Mouse (Mus musculus): ENCODE measurements around the gene Ninj2. TPM values are rescaled to one million over a fixed set of nuclear protein-coding genes. Genes with fewer than 3 reads are reported as not detected.

Ninj2 gene
- polyA plus RNA-seq (2014; fragmentation: Nextera tagmentation; extraction: Ambion mirVana), result not detected in 2 replicates

GRCm38 (mm10) chr6:120093100-120093499 is at the start of gene Ninj2:
Gene Ninj2 (plus strand): TSS chr6:120093350.
- no peak for ATAC-seq (ENCODE audit: insufficient number of reproducible peaks, insufficient read depth, low FRiP score, low read depth)

GRCm38 (mm10) chr6:120045406-120045805 is 47.7 kb upstream of the Ninj2 start:
- Histone ChIP-seq H3K27ac (replicated peaks in 1 of 2; ENCODE audit: control insufficient read depth in 1 of 2, insufficient read depth in 1 of 2, low read depth in 2 of 2, low read length in 2 of 2) (no peak overlapping the region), H3K27me3 (ENCODE audit: control insufficient read depth, insufficient read depth, low read length) (no peaks in the 10 kb centered on the region), H3K36me3 (ENCODE audit: control insufficient read depth, insufficient read depth, low read length) (no peaks in the 10 kb centered on the region), H3K4me3 (ENCODE audit: control insufficient read depth in 1 of 2, insufficient read depth in 1 of 2, low read depth in 1 of 2, low read length in 2 of 2) (no peak overlapping the region), H3K4me1 (ENCODE audit: control insufficient read depth in 2 of 2, insufficient read depth in 2 of 2, low read length in 2 of 2) (no peaks in the 10 kb centered on the region), H3K9ac (ENCODE audit: low read length) (no peak overlapping the region), H3K4me2 (ENCODE audit: low read length) (no peak overlapping the region), H3K9me3 (ENCODE audit: control insufficient read depth, low read length) (no peaks in the 10 kb centered on the region)
- no peak for ATAC-seq (ENCODE audit: insufficient number of reproducible peaks, insufficient read depth, low FRiP score, low read depth)
- 79% methylated on average over 4 of the region's 4 CpGs for WGBS

More at GRCm38 (mm10) chr6:120093100-120093499, at the start of gene Ninj2:
- Histone ChIP-seq H3K9me3 (ENCODE audit: control insufficient read depth, low read length) (no peaks in the 10 kb centered on the region), H3K4me3 (ENCODE audit: control insufficient read depth in 1 of 2, insufficient read depth in 1 of 2, low read depth in 1 of 2, low read length in 2 of 2) (no peak within 1 kb of the TSS), H3K27me3 (ENCODE audit: control insufficient read depth, insufficient read depth, low read length) (no peaks in the 10 kb centered on the region), H3K4me2 (ENCODE audit: low read length) (no peak within 1 kb of the TSS), H3K36me3 (ENCODE audit: control insufficient read depth, insufficient read depth, low read length) (no peaks in the 10 kb centered on the region), H3K4me1 (ENCODE audit: control insufficient read depth in 2 of 2, insufficient read depth in 2 of 2, low read length in 2 of 2) (0 out of 4 replicates have a peak, but pooled peaks cover 0 to 5% of the 10 kb centered on the region in 2 experiments), H3K9ac (ENCODE audit: low read length) (no peak within 1 kb of the TSS), H3K27ac (replicated peaks in 1 of 2; ENCODE audit: control insufficient read depth in 1 of 2, insufficient read depth in 1 of 2, low read depth in 2 of 2, low read length in 2 of 2) (no peak within 1 kb of the TSS)
- WGBS, result 76% methylated on average over 11 of the region's 11 CpGs

GRCm38 (mm10) chr6:120047705-120048292 is 45.4 kb upstream of the Ninj2 start:
- Histone ChIP-seq H3K9me3 (ENCODE audit: control insufficient read depth, low read length) (no peaks in the 10 kb centered on the region), H3K36me3 (ENCODE audit: control insufficient read depth, insufficient read depth, low read length) (no peaks in the 10 kb centered on the region), H3K4me1 (ENCODE audit: control insufficient read depth in 2 of 2, insufficient read depth in 2 of 2, low read length in 2 of 2) (no peaks in the 10 kb centered on the region), H3K9ac (ENCODE audit: low read length) (no peak overlapping the region), H3K27ac (replicated peaks in 1 of 2; ENCODE audit: control insufficient read depth in 1 of 2, insufficient read depth in 1 of 2, low read depth in 2 of 2, low read length in 2 of 2) (no peak overlapping the region), H3K27me3 (ENCODE audit: control insufficient read depth, insufficient read depth, low read length) (no peaks in the 10 kb centered on the region), H3K4me2 (ENCODE audit: low read length) (no peak overlapping the region), H3K4me3 (ENCODE audit: control insufficient read depth in 1 of 2, insufficient read depth in 1 of 2, low read depth in 1 of 2, low read length in 2 of 2) (no peak overlapping the region)
- no peak for ATAC-seq (ENCODE audit: insufficient number of reproducible peaks, insufficient read depth, low FRiP score, low read depth)
- 64% methylated on average over 7 of the region's 7 CpGs for WGBS

DNA sequence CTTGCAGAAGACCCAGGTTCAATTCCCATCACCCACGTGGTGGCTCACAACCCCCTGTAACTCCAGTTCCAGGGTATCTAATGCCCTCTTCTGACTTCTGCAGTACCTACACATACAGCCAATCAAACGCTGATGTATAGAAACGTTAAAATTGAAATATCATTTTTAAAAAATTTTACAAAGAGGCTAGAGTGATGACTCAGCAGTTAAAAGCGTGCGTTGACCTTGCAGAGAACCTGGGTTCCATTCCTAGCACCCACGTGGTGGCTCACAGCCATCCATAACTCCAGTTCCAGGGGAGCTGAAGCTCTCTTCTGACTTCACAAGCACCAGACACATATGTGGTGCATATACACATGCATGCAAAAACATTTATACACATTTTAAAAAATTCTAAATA is 38.7 kb upstream of the Ninj2 start:
- no peaks in the 10 kb centered on the region for H3K36me3 ChIP-seq (ENCODE audit: control insufficient read depth, insufficient read depth, low read length)
- H3K4me2 ChIP-seq (ENCODE audit: low read length), result no peak overlapping the region
- H3K9ac ChIP-seq (ENCODE audit: low read length), result no peak overlapping the region
- H3K27me3 ChIP-seq (ENCODE audit: control insufficient read depth, insufficient read depth, low read length), result no peaks in the 10 kb centered on the region
- no peak overlapping the region for H3K4me3 ChIP-seq (ENCODE audit: control insufficient read depth in 1 of 2, insufficient read depth in 1 of 2, low read depth in 1 of 2, low read length in 2 of 2)
- H3K9me3 ChIP-seq (ENCODE audit: control insufficient read depth, low read length), result no peaks in the 10 kb centered on the region
- peaks cover 0 to 2% of the 10 kb centered on the region in 2 experiments; a peak in 2 of 4 replicates for H3K4me1 ChIP-seq (ENCODE audit: control insufficient read depth in 2 of 2, insufficient read depth in 2 of 2, low read length in 2 of 2)
- H3K27ac ChIP-seq (replicated peaks in 1 of 2; ENCODE audit: control insufficient read depth in 1 of 2, insufficient read depth in 1 of 2, low read depth in 2 of 2, low read length in 2 of 2), result no peak overlapping the region
- WGBS, result 84% methylated on average over 6 of the region's 6 CpGs
- ATAC-seq (ENCODE audit: insufficient number of reproducible peaks, insufficient read depth, low FRiP score, low read depth), result no peak

- Histone ChIP-seq H3K9ac (ENCODE audit: low read length) (no peak overlapping the region), H3K4me2 (ENCODE audit: low read length) (no peak overlapping the region), H3K4me1 (ENCODE audit: control insufficient read depth in 2 of 2, insufficient read depth in 2 of 2, low read length in 2 of 2) (peaks cover 0 to 2% of the 10 kb centered on the region in 2 experiments; a peak in 2 of 4 replicates), H3K4me3 (ENCODE audit: control insufficient read depth in 1 of 2, insufficient read depth in 1 of 2, low read depth in 1 of 2, low read length in 2 of 2) (no peak overlapping the region), H3K27ac (replicated peaks in 1 of 2; ENCODE audit: control insufficient read depth in 1 of 2, insufficient read depth in 1 of 2, low read depth in 2 of 2, low read length in 2 of 2) (no peak overlapping the region; a peak in 1 of 4 replicates), H3K36me3 (ENCODE audit: control insufficient read depth, insufficient read depth, low read length) (no peaks in the 10 kb centered on the region), H3K9me3 (ENCODE audit: control insufficient read depth, low read length) (no peaks in the 10 kb centered on the region), H3K27me3 (ENCODE audit: control insufficient read depth, insufficient read depth, low read length) (no peaks in the 10 kb centered on the region)
- 59% methylated on average over 2 of the region's 2 CpGs for WGBS
- no peak for ATAC-seq (ENCODE audit: insufficient number of reproducible peaks, insufficient read depth, low FRiP score, low read depth)
Measured at GRCm38 (mm10) chr6:120055666-120056540, 37.2 kb upstream of the Ninj2 start.

GRCm38 (mm10) chr6:120062934-120063333 is 30.2 kb upstream of the Ninj2 start:
- WGBS, result 81% methylated on average over 5 of the region's 5 CpGs
- ATAC-seq (ENCODE audit: insufficient number of reproducible peaks, insufficient read depth, low FRiP score, low read depth), result no peak
- no peak overlapping the region for H3K9ac ChIP-seq (ENCODE audit: low read length)
- no peak overlapping the region for H3K27ac ChIP-seq (replicated peaks in 1 of 2; ENCODE audit: control insufficient read depth in 1 of 2, insufficient read depth in 1 of 2, low read depth in 2 of 2, low read length in 2 of 2)
- H3K36me3 ChIP-seq (ENCODE audit: control insufficient read depth, insufficient read depth, low read length), result no peaks in the 10 kb centered on the region
- H3K27me3 ChIP-seq (ENCODE audit: control insufficient read depth, insufficient read depth, low read length), result no peaks in the 10 kb centered on the region
- no peak overlapping the region for H3K4me2 ChIP-seq (ENCODE audit: low read length)
- H3K4me3 ChIP-seq (ENCODE audit: control insufficient read depth in 1 of 2, insufficient read depth in 1 of 2, low read depth in 1 of 2, low read length in 2 of 2), result no peak overlapping the region
- H3K4me1 ChIP-seq (ENCODE audit: control insufficient read depth in 2 of 2, insufficient read depth in 2 of 2, low read length in 2 of 2), result no peaks in the 10 kb centered on the region; a peak in 2 of 4 replicates
- no peaks in the 10 kb centered on the region for H3K9me3 ChIP-seq (ENCODE audit: control insufficient read depth, low read length)

DNA sequence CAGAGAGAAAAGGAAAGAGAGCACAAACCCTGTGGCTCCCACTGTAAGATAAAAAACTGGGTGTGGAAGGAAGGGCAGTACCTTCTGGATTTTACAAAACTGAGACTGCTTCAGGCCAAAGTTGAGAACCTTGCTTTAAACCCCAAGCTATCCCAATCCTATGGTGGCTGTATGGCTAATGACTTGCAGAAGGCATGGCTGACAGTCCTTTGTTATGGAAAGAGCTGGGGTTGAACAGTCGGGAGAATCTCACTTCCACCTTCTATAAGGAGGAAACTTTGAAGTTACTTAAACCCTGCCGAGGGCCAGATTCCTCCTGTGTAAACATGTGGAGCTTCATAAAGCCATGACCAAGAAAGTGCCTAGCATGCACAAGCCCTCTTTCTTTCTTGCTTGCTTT is 28.5 kb upstream of the Ninj2 start:
- no peaks in the 10 kb centered on the region for H3K9me3 ChIP-seq (ENCODE audit: control insufficient read depth, low read length)
- no peaks in the 10 kb centered on the region; a peak in 1 of 4 replicates for H3K4me1 ChIP-seq (ENCODE audit: control insufficient read depth in 2 of 2, insufficient read depth in 2 of 2, low read length in 2 of 2)
- H3K9ac ChIP-seq (ENCODE audit: low read length), result no peak overlapping the region
- ATAC-seq (ENCODE audit: insufficient number of reproducible peaks, insufficient read depth, low FRiP score, low read depth), result no peak
- H3K4me3 ChIP-seq (ENCODE audit: control insufficient read depth in 1 of 2, insufficient read depth in 1 of 2, low read depth in 1 of 2, low read length in 2 of 2), result no peak overlapping the region
- no peaks in the 10 kb centered on the region for H3K36me3 ChIP-seq (ENCODE audit: control insufficient read depth, insufficient read depth, low read length)
- H3K27ac ChIP-seq (replicated peaks in 1 of 2; ENCODE audit: control insufficient read depth in 1 of 2, insufficient read depth in 1 of 2, low read depth in 2 of 2, low read length in 2 of 2), result no peak overlapping the region
- 51% methylated on average over 2 of the region's 2 CpGs for WGBS
- no peaks in the 10 kb centered on the region for H3K27me3 ChIP-seq (ENCODE audit: control insufficient read depth, insufficient read depth, low read length)
- no peak overlapping the region for H3K4me2 ChIP-seq (ENCODE audit: low read length)
